Mouse (Mus musculus): ENCODE measurements around the gene Hikeshi. TPM values are rescaled to one million over a fixed set of nuclear protein-coding genes. Genes with fewer than 3 reads are reported as not detected.

Hikeshi gene
- polyA plus RNA-seq, 1 experiment from 2014 or later = 127 TPM

- WGBS = 94% methylated on average over 7 of the region's 7 CpGs
- no peak overlapping the region for H3K27ac ChIP-seq (ENCODE audit: low read length)
- peaks cover 24% of the 10 kb centered on the region for H3K36me3 ChIP-seq (ENCODE audit: control insufficient read depth, insufficient read depth, low read length)
- no peak for ATAC-seq (ENCODE audit: insufficient number of reproducible peaks, insufficient read depth, low FRiP score, low read depth)
- no peaks in the 10 kb centered on the region for H3K27me3 ChIP-seq (ENCODE audit: control insufficient read depth, insufficient read depth, low read length)
- H3K4me1 ChIP-seq (ENCODE audit: control insufficient read depth, insufficient read depth, low read length) = peaks cover 9% of the 10 kb centered on the region; the same call in 1 of the 2 replicates
- H3K9ac ChIP-seq (replicated peaks; ENCODE audit: low read depth, low read length) = no peak overlapping the region
- H3K9me3 ChIP-seq (ENCODE audit: control insufficient read depth, low read depth, low read length) = no peaks in the 10 kb centered on the region
- no peak overlapping the region for H3K4me3 ChIP-seq (ENCODE audit: low read depth, low read length)
- H3K4me2 ChIP-seq (replicated peaks; ENCODE audit: low read depth, low read length) = no peak overlapping the region
Measured at GRCm38 (mm10) chr7:89976796-89977195, 35.8 kb upstream of the Hikeshi start.

DNA sequence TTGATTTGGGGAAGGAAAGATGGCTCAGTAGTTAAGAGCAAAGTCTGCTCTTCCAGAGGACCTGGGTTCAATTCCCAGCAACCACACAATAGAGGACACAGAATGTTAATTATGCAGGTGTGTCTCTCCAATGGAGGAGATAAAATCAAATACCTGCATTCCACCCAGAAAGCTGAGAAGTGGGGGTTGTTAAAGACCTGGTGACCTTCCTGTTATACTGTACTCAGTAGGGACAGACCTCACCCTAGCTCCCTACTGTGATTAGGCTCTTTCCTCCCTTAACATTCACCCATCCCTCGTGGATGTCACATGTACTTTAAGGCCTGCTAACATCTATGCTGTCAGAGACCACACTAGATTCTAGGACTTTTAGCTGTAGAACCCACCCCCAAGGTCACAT lies 34.6 kb upstream of the Hikeshi start:
- Histone ChIP-seq H3K4me1 (ENCODE audit: control insufficient read depth, insufficient read depth, low read length) (peaks cover 9% of the 10 kb centered on the region; the same call in 1 of the 2 replicates), H3K36me3 (ENCODE audit: control insufficient read depth, insufficient read depth, low read length) (peaks cover 33% of the 10 kb centered on the region), H3K27me3 (ENCODE audit: control insufficient read depth, insufficient read depth, low read length) (no peaks in the 10 kb centered on the region), H3K4me3 (ENCODE audit: low read depth, low read length) (no peak overlapping the region), H3K27ac (ENCODE audit: low read length) (no peak overlapping the region), H3K9ac (replicated peaks; ENCODE audit: low read depth, low read length) (no peak overlapping the region), H3K9me3 (ENCODE audit: control insufficient read depth, low read depth, low read length) (no peaks in the 10 kb centered on the region), H3K4me2 (replicated peaks; ENCODE audit: low read depth, low read length) (no peak overlapping the region)
- WGBS = 94% methylated on average over 1 of the region's 1 CpGs
- no peak for ATAC-seq (ENCODE audit: insufficient number of reproducible peaks, insufficient read depth, low FRiP score, low read depth)

- Histone ChIP-seq H3K9me3 (ENCODE audit: control insufficient read depth, low read depth, low read length) (no peaks in the 10 kb centered on the region), H3K27ac (ENCODE audit: low read length) (no peak overlapping the region), H3K4me3 (ENCODE audit: low read depth, low read length) (no peak overlapping the region), H3K9ac (replicated peaks; ENCODE audit: low read depth, low read length) (no peak overlapping the region), H3K4me1 (ENCODE audit: control insufficient read depth, insufficient read depth, low read length) (no peaks in the 10 kb centered on the region), H3K36me3 (ENCODE audit: control insufficient read depth, insufficient read depth, low read length) (peaks cover 61% of the 10 kb centered on the region), H3K4me2 (replicated peaks; ENCODE audit: low read depth, low read length) (no peak overlapping the region), H3K27me3 (ENCODE audit: control insufficient read depth, insufficient read depth, low read length) (no peaks in the 10 kb centered on the region)
- ATAC-seq (ENCODE audit: insufficient number of reproducible peaks, insufficient read depth, low FRiP score, low read depth) = no peak
- WGBS = 80% methylated on average over 2 of the region's 2 CpGs
Measured at GRCm38 (mm10) chr7:89967235-89967634, 26.2 kb upstream of the Hikeshi start.

GRCm38 (mm10) chr7:89966771-89967170 lies 25.8 kb upstream of the Hikeshi start:
- Histone ChIP-seq H3K4me2 (replicated peaks; ENCODE audit: low read depth, low read length) (no peak overlapping the region), H3K27me3 (ENCODE audit: control insufficient read depth, insufficient read depth, low read length) (no peaks in the 10 kb centered on the region), H3K9ac (replicated peaks; ENCODE audit: low read depth, low read length) (no peak overlapping the region), H3K36me3 (ENCODE audit: control insufficient read depth, insufficient read depth, low read length) (peaks cover 60% of the 10 kb centered on the region), H3K9me3 (ENCODE audit: control insufficient read depth, low read depth, low read length) (no peaks in the 10 kb centered on the region), H3K27ac (ENCODE audit: low read length) (no peak overlapping the region), H3K4me3 (ENCODE audit: low read depth, low read length) (no peak overlapping the region), H3K4me1 (ENCODE audit: control insufficient read depth, insufficient read depth, low read length) (no peaks in the 10 kb centered on the region)
- 79% methylated on average over 1 of the region's 1 CpGs for WGBS
- no peak for ATAC-seq (ENCODE audit: insufficient number of reproducible peaks, insufficient read depth, low FRiP score, low read depth)

GRCm38 (mm10) chr7:89963135-89963534 lies 22.1 kb upstream of the Hikeshi start:
- H3K36me3 ChIP-seq (ENCODE audit: control insufficient read depth, insufficient read depth, low read length) = peaks cover 56% of the 10 kb centered on the region

DNA sequence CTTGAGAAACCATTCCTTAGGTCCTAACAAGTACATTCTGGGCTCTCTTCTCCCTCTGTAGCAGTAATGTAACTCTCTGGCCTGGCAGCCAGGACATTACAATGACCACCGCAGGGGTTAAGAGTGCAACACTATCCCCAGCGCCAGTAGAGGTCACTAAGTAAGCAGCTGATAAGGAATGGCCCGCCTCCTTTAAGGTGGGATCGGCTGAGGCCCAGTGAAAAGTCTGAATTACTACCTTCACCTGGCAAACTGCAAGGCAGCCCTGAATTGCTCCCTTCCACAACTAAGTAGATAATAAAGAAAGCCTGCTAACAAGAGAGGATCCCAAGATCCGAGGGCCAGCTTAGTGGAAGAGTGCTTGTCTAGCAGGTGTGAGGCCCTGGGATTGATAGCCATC lies 16.3 kb upstream of the Hikeshi start:
- peaks cover 52% of the 10 kb centered on the region for H3K36me3 ChIP-seq (ENCODE audit: control insufficient read depth, insufficient read depth, low read length)
- peak; percentile 49; the same call in 1 of the 2 replicates for ATAC-seq (ENCODE audit: insufficient number of reproducible peaks, insufficient read depth, low FRiP score, low read depth)

More at GRCm38 (mm10) chr7:89963135-89963534, 22.1 kb upstream of the Hikeshi start:
- Histone ChIP-seq H3K9me3 (ENCODE audit: control insufficient read depth, low read depth, low read length) (no peaks in the 10 kb centered on the region), H3K9ac (replicated peaks; ENCODE audit: low read depth, low read length) (no peak overlapping the region), H3K27ac (ENCODE audit: low read length) (no peak overlapping the region), H3K4me2 (replicated peaks; ENCODE audit: low read depth, low read length) (no peak overlapping the region), H3K4me3 (ENCODE audit: low read depth, low read length) (no peak overlapping the region), H3K4me1 (ENCODE audit: control insufficient read depth, insufficient read depth, low read length) (no peaks in the 10 kb centered on the region), H3K27me3 (ENCODE audit: control insufficient read depth, insufficient read depth, low read length) (no peaks in the 10 kb centered on the region)
- no peak for ATAC-seq (ENCODE audit: insufficient number of reproducible peaks, insufficient read depth, low FRiP score, low read depth)

DNA sequence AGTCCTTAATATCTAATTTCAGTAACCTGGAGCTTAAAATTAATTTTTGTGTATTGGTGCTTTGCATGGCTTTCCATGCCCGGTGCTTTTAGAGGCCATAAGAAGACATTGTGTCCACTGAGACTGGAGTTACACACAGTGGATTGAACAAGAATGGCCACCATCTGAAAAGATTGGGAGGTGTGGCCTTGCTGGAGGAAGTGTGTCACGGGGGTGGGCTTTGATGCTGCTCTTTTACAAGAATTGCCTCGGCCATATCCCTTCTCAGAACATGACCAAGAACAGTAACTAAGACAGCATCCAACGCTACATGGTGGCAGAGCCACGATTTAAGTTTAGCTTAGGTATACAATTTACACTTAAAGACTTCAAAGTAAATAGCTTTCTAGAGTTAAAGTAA lies 13.3 kb upstream of the Hikeshi start:
- Histone ChIP-seq H3K4me2 (replicated peaks; ENCODE audit: low read depth, low read length) (no peak overlapping the region), H3K27me3 (ENCODE audit: control insufficient read depth, insufficient read depth, low read length) (no peaks in the 10 kb centered on the region), H3K27ac (ENCODE audit: low read length) (no peak overlapping the region), H3K4me3 (ENCODE audit: low read depth, low read length) (no peak overlapping the region), H3K9me3 (ENCODE audit: control insufficient read depth, low read depth, low read length) (no peaks in the 10 kb centered on the region), H3K36me3 (ENCODE audit: control insufficient read depth, insufficient read depth, low read length) (peaks cover 32% of the 10 kb centered on the region), H3K4me1 (ENCODE audit: control insufficient read depth, insufficient read depth, low read length) (no peaks in the 10 kb centered on the region), H3K9ac (replicated peaks; ENCODE audit: low read depth, low read length) (no peak overlapping the region)
- WGBS = 71% methylated on average over 5 of the region's 5 CpGs
- no peak for ATAC-seq (ENCODE audit: insufficient number of reproducible peaks, insufficient read depth, low FRiP score, low read depth)

More for the DNA sequence above, 16.3 kb upstream of the Hikeshi start:
- H3K9me3 ChIP-seq (ENCODE audit: control insufficient read depth, low read depth, low read length) = no peaks in the 10 kb centered on the region
- H3K4me3 ChIP-seq (ENCODE audit: low read depth, low read length) = no peak overlapping the region
- H3K9ac ChIP-seq (replicated peaks; ENCODE audit: low read depth, low read length) = no peak overlapping the region
- no peaks in the 10 kb centered on the region for H3K27me3 ChIP-seq (ENCODE audit: control insufficient read depth, insufficient read depth, low read length)
- H3K27ac ChIP-seq (ENCODE audit: low read length) = no peak overlapping the region
- 26% methylated on average over 5 of the region's 5 CpGs for WGBS
- H3K4me2 ChIP-seq (replicated peaks; ENCODE audit: low read depth, low read length) = no peak overlapping the region
- H3K4me1 ChIP-seq (ENCODE audit: control insufficient read depth, insufficient read depth, low read length) = no peaks in the 10 kb centered on the region

DNA sequence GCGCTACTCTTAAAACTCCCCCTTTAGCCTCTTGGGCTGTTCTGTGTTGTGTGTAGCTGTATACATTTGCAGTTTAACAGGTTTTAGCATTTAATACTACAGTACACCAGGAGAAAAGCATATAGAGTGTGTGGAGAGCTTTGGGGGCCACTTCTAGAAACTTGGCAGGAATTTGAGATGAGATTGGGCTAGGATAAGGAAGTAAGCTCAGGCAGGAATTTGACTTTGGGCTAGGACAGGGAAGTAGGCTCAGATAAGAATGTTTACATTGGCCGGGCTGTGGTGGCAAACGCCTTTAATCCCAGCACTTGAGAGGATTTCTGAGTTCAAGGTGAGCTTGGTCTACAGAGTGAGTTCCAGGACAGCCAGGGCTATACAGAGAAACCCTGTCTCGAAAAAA lies 8.4 kb upstream of the Hikeshi start:
- Histone ChIP-seq H3K9ac (replicated peaks; ENCODE audit: low read depth, low read length) (no peak overlapping the region), H3K9me3 (ENCODE audit: control insufficient read depth, low read depth, low read length) (no peaks in the 10 kb centered on the region), H3K27me3 (ENCODE audit: control insufficient read depth, insufficient read depth, low read length) (no peaks in the 10 kb centered on the region), H3K27ac (ENCODE audit: low read length) (no peak overlapping the region), H3K36me3 (ENCODE audit: control insufficient read depth, insufficient read depth, low read length) (peaks cover 2% of the 10 kb centered on the region; the same call in 1 of the 2 replicates), H3K4me1 (ENCODE audit: control insufficient read depth, insufficient read depth, low read length) (no peaks in the 10 kb centered on the region), H3K4me3 (ENCODE audit: low read depth, low read length) (no peak overlapping the region), H3K4me2 (replicated peaks; ENCODE audit: low read depth, low read length) (no peak overlapping the region)
- WGBS = 53% methylated on average over 4 of the region's 4 CpGs
- no peak for ATAC-seq (ENCODE audit: insufficient number of reproducible peaks, insufficient read depth, low FRiP score, low read depth)

DNA sequence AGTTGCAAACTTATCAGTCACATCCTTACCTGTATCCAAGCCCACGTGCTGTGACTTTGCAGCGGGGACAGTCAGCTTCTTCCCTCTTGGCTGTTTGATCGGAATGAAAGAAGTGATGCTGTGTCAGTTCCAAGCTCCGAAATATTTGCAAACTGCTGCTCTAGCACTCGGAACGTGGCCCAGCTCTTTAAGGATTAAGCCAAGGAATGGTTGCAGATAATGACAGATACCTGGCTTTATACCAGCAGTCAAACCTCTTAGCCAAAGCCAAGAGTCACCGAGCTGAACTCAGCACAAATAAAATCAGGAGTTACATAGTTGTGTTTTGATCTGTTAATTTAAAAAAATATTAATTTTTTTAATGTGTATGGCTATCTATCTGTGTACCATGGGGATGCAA lies 7.0 kb upstream of the Hikeshi start:
- no peak for ATAC-seq (ENCODE audit: insufficient number of reproducible peaks, insufficient read depth, low FRiP score, low read depth)
- Histone ChIP-seq H3K36me3 (ENCODE audit: control insufficient read depth, insufficient read depth, low read length) (no peaks in the 10 kb centered on the region), H3K9ac (replicated peaks; ENCODE audit: low read depth, low read length) (no peak overlapping the region), H3K4me2 (replicated peaks; ENCODE audit: low read depth, low read length) (no peak overlapping the region), H3K27ac (ENCODE audit: low read length) (no peak overlapping the region), H3K4me3 (ENCODE audit: low read depth, low read length) (no peak overlapping the region), H3K27me3 (ENCODE audit: control insufficient read depth, insufficient read depth, low read length) (no peaks in the 10 kb centered on the region), H3K9me3 (ENCODE audit: control insufficient read depth, low read depth, low read length) (no peaks in the 10 kb centered on the region), H3K4me1 (ENCODE audit: control insufficient read depth, insufficient read depth, low read length) (no peaks in the 10 kb centered on the region)
- 72% methylated on average over 7 of the region's 7 CpGs for WGBS

Data from stomach, embryonic 14.5 days (tissue).